Mouse (Mus musculus) naive thymus-derived CD4-positive, alpha-beta T cell, adult 2 months (primary cell): ENCODE results near the gene Mettl23.
"Not testable (repeated sequence)": the region's sequence is repeated elsewhere in the genome, so short reads cannot be mapped to it uniquely, and the experiment has no call there.

Source experiments
- DNase-seq: peaks from one replicate; pipeline ENCODE4 v3.0.0-alpha.2; 2011; ENCODE audit warnings: low read depth

Mettl23 gene

DNA sequence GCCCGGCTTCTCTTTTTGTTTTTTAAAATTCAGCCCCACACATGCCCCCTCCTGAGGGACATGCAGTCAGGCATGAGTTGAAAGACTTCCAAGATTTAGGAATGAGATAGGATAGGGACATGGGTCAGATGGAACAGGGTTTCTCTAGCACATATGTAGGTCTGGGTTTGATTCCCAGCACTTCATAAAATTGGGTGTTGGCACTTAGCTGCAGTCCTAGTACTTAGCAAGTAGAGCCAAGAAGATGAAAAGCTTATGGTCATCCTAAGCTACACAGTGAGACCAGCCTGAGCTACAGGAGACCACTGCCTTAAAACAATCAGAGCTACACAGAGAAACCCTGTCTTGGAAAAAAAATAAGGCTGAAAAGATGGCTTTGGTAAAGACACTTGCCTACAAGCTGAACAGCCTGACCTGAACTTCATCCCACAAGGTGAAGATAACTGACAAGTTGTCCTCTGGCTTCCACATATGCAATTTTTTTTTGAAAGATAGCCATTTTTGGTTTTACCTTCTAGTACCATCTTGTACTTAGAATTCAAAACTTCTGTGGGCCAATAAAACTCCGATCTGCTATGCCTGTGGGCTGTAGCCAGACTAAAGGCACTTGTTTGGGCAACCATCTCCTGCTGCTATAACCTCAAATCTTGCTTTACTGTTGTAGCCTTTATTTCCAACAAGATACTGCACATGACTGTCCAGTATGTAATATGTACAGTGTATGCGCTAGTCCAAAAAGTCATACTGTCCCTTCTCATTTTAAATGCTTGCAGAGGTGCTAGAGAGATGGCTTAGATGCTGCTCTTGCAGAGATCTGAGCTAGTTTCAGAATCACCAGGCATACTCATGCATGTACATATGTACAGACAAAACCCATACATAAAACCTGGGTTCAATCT lies 4.4 kb downstream of the Mettl23 start:
- DNase-seq = no peak

DNA sequence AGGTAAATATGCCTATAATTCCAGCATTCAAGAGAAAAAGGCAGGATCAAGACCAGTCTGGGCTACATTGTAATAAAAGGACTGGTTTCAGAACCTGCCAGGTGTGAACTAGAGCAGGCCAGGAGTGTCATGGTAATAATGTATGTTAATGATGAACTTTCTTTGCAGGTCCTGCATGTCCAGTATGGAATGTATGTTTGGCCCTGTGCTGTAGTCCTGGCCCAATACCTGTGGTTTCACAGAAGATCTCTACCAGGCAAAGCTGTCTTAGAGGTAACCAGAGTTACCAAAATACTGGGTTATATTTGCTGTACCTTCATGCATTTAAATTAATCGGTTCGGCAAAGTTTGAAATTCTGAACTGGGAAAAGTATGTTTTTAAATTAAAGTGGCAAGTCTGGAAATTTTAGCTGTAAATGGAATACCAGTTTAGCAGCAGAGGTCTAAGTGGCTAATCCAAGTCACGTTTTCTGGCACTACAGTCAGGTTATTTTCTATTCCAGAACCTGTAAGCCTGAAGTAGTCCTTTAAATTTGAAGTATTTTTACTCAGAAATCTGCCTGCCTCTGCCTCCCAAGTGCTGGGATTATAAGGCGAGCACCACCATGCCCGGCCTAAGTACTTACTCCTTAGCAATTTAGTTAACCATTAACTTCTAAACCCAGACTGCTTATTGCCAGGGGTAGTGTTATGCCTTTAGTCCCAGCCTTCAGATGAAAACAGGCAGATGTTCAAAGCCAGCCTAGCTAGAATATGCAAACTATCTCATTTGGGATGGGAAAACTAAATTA lies 5.2 kb downstream of the Mettl23 start:
- DNase-seq = no peak

DNA sequence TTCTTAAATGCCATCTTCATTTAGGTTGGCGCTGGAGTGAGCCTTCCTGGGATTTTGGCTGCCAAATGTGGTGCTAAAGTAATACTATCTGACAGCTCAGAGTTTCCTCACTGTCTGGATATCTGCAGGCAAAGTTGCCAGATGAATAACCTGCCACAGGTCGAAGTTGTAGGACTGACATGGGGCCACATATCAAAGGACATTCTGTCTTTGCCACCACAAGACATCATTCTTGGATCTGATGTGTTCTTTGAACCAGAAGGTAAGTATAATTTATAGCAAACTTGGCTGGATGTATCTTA lies 5.8 kb downstream of the Mettl23 start:
- not testable (repeated sequence) for DNase-seq

DNA sequence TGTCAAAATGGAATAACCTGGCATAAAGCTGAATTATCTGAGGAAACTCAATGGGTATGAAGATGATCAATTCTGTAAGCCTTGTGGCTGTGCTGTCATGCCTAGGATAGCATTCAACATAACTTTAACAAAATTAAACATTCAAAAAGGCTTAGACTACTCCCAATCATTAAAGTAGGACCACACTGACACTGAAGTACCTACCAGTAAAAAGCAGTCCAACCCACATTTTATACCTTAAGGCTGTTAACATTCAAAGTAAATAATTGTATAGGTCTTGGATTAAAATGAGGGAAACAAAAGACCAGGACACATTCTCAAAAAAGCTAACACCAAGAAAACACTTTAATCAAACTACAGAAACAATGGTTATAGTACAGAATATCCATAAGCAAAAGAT lies 6.5 kb downstream of the Mettl23 start:
- DNase-seq = no peak

DNA sequence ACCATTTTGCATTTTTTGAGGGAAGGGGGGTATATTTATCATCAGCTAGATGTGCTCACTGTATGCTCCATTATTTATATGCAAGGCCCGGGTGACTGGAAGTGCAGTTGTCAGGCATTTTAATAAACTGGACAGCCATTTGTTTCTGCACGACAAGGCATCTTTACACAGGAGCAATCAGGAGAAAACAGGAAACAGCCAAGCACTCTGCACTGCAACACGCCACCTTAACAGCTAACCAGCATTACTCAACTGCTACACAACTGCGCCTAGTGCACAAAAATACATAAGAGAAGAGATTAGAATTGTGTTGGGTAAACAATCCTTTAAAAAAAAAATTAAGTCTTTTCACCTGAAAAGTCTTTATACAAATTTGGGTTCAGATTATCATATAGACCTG lies 7.0 kb downstream of the Mettl23 start:
- no peak for DNase-seq

DNA sequence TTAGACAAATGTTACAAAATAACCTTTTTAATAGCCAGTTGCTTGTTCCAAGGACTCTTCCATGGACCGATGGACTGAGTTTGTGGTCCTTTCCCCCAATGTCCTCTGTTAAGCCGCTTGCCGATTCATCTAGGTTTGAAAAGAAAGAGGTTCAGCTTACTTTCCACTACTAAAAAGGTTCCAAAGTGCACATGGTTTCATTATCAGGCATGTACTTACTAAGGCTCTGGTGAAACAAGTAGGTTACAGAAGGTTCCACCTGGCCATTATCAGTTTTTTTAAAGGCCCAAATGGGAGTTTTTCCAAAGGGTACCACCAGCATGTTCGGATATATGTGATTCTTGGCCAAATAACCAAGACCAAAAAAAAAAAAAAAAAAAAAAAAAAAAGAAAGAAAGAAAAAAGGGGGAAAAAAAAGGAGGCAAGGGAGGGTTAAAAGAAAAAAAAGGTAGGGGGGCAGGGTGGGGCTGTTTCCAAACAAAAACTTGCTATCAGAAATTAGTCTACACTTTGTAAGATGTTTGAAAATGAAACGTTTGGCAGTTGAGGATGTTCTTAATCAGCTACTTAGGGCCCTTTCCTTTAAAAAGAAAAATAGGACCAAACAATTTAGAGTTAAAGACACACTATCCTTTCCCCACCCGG lies 7.9 kb downstream of the Mettl23 start:
- peak; percentile 45 for DNase-seq

DNA sequence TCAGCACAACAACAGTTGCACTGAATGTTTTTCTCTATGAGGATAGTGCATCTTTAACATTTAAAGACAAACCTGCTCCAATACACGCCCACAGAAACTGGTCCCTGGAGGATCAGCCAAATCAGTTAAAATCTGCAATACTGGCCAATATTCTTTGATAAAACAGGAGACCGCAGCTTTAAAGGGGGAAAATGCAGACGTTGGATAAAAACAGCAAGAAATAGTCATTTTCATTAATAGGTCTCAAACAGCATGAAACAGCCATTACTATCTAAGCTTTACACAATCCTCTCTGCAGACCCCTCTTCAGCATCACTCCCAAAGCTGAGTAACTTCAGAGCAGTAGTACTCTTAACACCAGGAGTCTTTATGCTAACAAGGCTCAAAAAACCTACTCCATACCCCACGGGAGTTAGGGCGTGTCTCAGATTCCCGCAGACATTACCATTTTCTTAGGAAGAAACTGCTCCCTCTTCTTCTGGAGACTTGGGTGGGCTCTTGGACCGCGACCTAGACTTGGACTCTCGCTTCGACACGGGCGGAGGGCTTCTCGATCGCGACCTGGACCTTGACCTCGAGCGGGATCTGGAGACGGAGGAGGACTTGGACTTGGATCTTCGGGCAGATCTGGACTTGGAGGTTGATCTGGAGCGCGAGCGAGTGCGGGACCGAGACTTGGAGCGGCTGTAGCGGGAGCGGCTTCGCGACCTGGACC lies 8.7 kb downstream of the Mettl23 start:
- no peak for DNase-seq

DNA sequence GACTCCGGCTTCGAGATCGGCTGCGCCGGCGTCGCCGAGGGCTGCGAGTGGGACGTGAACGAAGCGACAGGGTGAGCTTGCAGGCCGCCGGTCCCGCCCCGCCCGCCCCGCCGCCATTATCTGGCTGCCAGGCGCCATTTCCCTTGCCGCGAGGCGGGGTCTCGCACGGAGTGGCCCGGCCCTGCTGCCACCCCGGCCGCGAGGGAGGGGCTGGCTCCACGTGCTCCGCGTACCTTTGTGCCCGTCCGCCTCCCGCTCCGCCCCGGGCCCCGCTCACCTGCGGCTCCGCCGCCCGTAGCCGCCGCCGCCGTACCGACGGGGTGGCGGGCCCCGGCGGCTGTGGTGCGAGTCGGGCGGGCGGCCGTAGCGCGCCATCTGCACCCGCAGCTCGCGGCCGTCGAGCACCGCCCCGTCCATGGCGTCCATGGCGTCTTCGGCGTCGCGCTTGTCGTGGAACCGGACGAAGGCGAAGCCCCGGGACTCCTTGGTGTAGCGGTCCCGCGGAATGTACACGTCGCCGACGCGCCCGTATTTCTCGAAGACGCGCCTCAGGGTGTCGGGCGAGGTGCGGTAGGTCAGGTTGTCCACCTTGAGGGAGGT lies 9.3 kb downstream of the Mettl23 start, which contains the start of gene Mfsd11:
Gene Mfsd11, plus strand, starts transcription at position 150 of the 600 bp plus-strand sequence.
- peak; percentile 88 for DNase-seq

DNA sequence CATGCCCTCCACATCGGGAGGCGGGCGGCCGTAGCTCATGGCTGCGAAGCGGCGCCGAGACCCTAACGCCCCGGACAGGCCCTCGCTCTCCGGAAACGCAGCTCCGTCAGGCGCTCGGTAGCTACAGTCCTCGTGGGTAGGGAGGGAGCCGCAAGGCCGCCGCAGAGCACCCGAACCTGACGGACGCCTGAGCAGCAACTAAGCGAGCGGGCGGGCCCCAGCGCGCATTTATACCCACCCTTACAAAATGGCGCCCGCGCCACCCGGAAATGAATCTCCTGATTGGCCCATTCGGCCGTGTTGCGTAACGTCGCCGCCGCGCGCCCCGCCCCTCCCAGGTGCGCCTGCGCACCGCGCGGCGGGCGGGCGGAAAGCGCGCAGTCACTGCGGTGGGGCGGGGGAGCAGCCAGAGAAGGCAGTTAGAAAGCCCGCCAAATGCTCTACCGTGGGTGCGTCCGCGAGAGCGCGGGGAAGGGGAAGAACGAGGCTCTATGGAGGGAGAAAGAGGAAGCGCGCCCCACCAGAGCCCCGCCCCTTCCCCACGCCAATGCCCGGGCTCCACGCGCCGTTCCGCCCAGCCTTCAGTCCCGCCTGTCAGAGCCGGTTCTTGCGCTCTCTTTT lies 9.9 kb downstream of the Mettl23 start, which contains the start of gene Srsf2:
Gene Srsf2, minus strand, starts transcription at position 204 of the 621 bp plus-strand sequence.
- DNase-seq = peak; percentile 98

DNA sequence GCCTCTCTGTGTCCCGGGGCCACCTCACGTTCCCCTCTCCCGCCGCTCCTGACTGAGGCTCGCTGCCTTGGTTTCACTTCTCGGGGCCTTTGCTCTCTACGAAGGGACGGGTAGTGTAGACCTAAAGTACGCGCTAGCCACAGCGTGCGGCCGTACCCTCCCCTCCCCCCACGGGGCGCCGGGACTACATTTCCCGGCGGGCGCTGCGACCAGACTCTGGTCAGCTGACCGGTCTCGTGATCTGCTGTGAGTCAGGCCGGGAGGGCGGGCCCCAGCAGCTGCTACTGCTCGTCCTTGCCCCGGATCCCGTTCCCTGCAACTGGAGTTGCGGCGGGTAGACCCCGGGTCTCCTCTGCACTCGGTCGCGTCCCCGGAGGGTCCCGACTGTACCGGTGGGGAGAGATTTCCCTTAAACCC lies 10.4 kb downstream of the Mettl23 start:
- DNase-seq = peak; percentile 96

DNA sequence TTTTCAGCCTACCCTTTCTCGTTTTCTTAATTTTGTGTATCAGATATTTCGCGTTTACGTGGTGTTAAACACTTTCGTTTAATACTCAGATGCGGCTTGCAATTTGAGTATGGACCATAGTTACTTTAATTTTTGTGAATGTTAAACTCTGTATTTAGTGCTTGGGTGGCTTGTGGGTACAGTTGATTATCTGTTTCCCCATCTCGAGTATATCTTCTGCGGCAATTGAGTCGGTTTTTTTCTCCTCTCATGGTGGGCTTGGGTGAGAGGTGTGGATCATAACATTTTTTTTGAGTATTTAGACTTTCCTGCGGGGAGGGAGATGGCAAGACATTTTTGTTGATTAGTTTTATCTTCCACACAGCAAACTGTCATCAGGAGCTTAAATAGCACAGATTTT lies 11.2 kb downstream of the Mettl23 start:
- DNase-seq = no peak

DNA sequence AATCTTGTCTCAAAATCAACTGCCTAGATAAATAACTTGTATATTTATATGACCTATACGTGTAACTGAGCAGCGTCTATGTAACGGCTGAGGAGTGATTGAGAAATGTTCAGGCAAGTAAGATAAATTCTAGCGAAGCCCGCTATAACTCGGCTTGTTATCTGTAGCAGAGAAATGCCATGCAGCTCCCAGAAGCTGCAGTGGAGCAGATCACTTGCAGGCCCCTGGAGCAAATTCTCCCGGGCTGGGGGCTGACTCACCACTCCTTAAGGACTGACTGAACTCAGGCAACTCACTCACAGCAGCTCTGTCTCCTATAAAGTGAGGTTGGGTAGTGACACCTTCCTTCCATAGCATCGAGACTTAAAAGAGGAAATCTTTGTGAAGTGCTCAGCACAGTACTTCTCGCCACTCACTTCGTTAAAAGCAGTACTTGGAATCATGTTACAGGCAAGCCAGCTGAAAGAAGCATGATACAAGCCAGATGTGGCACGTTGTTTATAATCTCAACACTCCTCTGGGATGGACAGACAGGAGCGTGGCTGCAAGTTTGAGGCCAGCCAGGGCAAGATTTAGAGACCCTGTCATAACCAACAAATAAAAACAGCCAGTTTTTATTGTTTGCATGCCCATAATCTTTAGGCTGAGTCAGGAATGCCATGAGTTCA lies 14.2 kb downstream of the Mettl23 start:
- DNase-seq = no peak

DNA sequence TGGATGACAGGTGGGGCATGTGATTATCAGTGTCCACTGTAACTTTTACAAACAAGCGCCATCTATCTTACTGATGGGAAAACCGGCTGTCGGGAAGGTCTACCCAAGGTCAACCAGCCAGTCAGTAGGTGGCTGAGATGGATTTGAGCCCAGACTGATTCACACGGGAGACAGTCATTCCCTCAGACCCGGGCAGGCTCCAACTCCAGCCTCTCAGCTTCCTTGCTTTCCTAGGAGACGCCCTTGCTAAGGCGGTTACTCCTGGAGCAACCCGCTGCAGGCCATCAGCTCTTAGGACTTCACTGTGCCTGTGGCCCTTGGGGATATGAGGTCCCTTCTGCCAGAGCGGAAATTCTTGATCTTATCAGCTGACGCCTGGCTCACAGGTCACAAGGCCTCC lies 21.4 kb downstream of the Mettl23 start:
- no peak for DNase-seq

DNA sequence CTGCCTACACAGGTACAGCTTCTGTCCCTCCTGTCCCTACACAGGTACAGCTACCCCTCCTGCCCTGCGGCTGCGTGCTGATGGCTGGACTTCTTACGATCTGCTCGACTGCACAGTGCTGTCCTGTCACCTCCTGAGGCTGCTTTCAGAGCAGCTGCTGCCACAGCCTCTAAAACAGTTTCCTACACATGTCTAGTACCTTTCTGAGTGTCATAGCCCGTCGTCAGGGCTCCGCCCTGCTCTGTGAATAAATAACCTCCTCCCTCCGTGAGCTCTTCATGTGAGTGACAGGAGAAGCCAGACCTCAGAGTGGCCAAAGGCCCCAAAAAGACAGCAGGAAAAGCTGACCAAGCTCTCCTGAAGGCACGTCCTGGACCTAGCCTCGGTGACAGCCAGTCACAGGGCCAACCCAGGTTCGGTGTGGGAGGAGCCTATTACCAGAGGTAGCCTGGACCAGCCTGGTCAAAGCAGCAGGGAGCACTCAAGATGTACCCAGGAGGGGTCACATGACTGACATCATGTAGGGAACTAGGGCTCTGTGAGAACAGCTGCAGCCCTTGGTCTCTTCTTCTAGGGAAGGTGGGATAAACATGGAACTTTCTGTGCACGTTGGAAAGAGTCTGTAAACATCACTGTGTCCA lies 23.0 kb downstream of the Mettl23 start:
- no peak for DNase-seq

DNA sequence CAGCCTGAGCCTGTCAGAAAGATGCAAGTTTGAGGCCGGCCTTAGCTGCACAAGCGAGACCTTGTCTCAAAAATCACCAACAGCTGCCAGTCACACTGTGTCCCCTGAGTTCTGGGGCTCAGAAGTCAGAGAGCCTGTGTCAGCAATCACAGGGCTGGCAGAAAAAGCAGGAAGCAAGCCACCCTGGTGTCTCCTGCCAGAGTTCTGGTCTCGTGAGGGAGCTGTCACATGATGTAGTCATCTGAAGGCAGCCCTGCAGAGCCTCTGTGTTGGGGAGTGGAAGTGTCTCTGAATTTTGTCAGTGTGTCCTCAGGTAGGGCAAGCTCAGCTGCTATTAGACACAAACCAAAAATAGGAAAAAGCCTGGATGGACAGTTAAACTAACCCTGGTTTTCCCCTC lies 25.1 kb downstream of the Mettl23 start:
- DNase-seq = no peak

DNA sequence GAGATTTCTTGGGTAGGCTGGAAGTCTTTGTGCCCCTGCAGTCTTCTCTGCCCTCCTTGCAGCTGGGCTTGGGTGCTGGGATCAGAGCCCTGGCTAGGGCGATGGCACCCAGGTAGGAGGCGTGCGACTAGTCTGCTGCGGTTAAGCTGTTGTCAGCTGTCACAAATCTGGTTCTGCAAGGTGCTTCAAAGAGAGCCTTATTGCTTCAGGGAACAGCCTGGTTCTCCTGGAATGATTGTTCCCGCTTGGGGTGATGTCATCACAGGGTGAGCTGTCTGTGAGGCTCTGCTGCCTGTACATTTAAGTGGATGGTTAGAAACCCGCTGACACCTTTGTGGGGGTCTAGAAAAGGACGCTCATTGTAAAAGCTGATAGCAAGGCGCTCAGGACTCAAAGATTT lies 26.1 kb downstream of the Mettl23 start:
- no peak for DNase-seq

DNA sequence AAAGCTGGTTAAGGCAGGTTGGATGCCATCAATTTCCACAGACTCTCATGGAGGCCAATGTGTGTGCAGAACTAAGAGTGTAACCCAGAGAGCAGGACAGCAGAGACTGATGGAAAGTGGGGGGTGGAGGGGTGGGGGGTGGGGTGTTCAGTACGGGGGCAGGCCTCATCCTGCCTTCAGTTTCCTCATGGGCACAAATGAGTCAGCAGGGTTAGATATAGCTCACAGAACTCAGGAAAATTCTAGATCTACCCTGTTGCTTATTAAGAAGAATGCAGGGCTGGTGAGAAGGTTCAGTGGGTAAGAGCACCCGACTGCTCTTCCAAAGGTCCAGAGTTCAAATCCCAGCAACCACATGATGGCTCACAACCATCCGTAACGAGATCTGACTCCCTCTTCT lies 26.6 kb downstream of the Mettl23 start:
- DNase-seq = no peak

DNA sequence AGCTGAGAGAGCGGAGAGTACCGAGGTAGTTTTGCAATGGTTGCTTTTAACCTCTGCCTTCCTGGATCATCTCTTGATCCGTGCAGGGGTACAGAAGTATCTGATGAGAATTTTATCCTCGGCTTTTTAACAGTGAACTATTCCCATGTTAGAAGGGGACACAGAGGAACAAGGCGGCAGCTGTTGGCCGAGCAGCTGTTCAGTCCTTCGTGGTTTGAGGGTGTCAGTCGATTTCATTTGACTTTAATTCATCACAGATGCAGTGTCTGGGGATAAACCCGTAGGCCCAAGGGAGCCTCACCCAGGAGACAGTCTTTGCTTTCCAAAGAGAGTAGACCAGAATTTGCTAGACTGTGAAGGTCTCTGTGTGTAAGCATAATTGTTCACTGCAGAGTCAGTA lies 28.5 kb downstream of the Mettl23 start:
- no peak for DNase-seq

DNA sequence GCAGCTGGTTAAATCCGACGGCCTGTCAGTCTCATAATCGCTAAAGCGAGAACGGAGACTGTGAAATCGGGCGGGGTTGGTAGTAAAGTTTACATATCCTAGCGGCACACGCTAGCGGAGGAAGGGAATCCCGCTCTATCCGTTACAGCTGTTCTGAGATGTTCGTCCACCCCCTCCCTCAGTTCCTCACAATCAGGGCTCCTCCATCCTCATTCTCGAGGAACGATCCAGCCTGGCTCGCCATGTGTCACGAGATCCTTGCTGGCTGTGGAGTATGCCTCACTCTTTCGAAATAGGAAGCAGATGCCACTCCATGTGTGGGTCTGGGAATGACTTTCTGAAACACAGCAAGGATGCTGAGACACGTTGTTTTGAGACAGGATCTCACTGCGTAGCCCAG lies 30.9 kb downstream of the Mettl23 start:
- no peak for DNase-seq

DNA sequence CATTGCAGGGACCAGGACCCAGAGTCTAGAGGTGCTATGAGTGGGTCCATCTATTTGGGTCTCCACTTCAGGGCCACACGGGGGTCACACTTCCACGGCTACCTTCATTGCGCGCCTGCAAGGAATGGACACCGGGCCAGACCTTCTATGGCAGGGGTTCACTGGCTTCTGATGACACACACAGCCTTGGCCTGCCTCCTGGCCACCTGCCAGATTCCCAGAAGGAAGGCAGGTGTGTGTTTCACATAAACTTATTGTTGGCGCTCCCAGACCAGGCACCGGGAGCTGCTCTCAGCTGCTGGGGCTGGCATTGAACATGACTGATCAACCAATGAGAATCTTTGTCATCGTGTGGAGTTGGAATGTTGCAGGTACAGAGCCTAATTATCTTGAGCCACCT lies 35.4 kb downstream of the Mettl23 start:
- DNase-seq = no peak
